Mouse (Mus musculus) embryonic facial prominence, embryonic 10.5 days (tissue): ENCODE data around the gene Ms4a4b. TPM values are rescaled to one million over a fixed set of nuclear protein-coding genes. Genes with fewer than 3 reads are reported as not detected.
"Not testable (repeated sequence)": the region's sequence is repeated elsewhere in the genome, so short reads cannot be mapped to it uniquely, and the experiment has no call there.

Experiments used
- DNase-seq: peaks from one replicate; pipeline ENCODE4 v3.0.0-alpha.2; 2017; ENCODE audit warnings: low spot score
- H3K27ac ChIP-seq: fragments of 300-500 bp; sonication (generic); replicated peaks from 2 replicates; pipeline ENCODE4 v1.5.1; 2016; ENCODE audit warnings: mild to moderate bottlenecking
- H3K27me3 ChIP-seq: fragments of 300-500 bp; sonication (generic); replicated peaks from 2 replicates; pipeline ENCODE4 v1.6.1; 2016; ENCODE audit warnings: low read depth, mild to moderate bottlenecking; ENCODE audit not compliant: poor library complexity, severe bottlenecking
- H3K36me3 ChIP-seq: fragments of 300-500 bp; sonication (generic); replicated peaks from 2 replicates; pipeline ENCODE4 v1.6.1; 2016; ENCODE audit warnings: mild to moderate bottlenecking, moderate library complexity
- H3K4me1 ChIP-seq: fragments of 300-500 bp; sonication (generic); 2 replicates; pipeline ENCODE4 v1.6.1; 2016
- H3K4me3 ChIP-seq: fragments of 300-500 bp; sonication (generic); 2 replicates; pipeline ENCODE4 v1.5.1; 2016; ENCODE audit warnings: mild to moderate bottlenecking, moderate library complexity
- H3K9me3 ChIP-seq: fragments of 300-500 bp; sonication (generic); 2 replicates; pipeline ENCODE4 v1.6.1; 2016; ENCODE audit warnings: mild to moderate bottlenecking
- WGBS: fragments of 180-500 bp; shearing (Covaris S2); methylation state at CpG from one replicate; pipeline ENCODE4 v1.1.7; 2016; 5-methylcytosine and 5-hydroxymethylcytosine counted together
- polyA plus RNA-seq: library from polyadenylated mRNA; unstranded; fragments of >200 nt; fragmentation: Nextera tagmentation; extraction: Ambion mirVana; gene quantifications from 2 replicates; pipeline ENCODE4 v1.2.1, GENCODE M21; 2016

Gene Ms4a4b
- polyA plus RNA-seq, 1 experiment from 2014 or later: not detected

DNA sequence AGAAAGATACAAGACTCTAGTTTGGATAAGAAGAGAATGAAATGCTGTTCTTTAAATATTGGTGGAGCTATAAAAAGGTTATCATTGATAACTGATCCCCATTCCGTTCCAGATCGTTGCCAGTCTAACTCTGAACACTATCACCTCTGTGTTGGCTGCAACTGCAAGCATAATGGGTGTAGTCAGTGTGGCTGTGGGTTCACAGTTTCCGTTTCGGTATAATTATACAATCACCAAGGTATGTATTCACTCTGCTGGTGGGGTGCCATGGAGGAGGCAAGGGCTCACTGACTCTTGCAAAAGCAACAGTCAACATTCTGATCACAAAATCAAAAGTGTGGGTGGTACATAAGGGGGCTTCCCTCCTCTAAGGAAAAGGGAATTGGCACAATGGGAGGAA, 15.7 kb downstream of the Ms4a4b start:
- H3K36me3 ChIP-seq, H3K27me3 ChIP-seq, DNase-seq, H3K9me3 ChIP-seq, H3K4me1 ChIP-seq, H3K27ac ChIP-seq, H3K4me3 ChIP-seq: not testable (repeated sequence)
- WGBS: 84% methylated on average over 4 of the region's 4 CpGs

DNA sequence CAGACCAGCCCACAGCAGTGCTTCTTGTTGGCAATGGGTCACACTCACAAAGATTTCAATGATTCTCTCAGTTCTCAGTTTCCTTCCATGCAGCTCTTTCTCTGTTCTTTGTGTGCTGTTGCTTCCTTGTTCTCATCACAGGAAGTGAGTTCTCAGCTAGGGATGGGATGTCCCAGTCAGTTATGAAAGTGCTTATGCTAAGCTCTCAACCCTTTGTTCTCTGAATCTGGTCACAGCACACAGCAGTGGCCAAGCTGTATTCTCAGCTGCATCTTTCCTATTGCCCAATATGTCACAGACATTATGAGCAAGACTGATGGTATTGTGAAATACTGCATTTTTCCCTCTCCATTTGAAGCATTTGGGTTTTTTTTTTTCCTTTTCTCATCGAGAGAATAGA, 21.4 kb downstream of the Ms4a4b start:
- not testable (repeated sequence) for DNase-seq, H3K27ac ChIP-seq, H3K4me3 ChIP-seq, H3K9me3 ChIP-seq, H3K36me3 ChIP-seq, H3K4me1 ChIP-seq, H3K27me3 ChIP-seq
- 41% methylated on average over 1 of the region's 1 CpGs for WGBS

DNA sequence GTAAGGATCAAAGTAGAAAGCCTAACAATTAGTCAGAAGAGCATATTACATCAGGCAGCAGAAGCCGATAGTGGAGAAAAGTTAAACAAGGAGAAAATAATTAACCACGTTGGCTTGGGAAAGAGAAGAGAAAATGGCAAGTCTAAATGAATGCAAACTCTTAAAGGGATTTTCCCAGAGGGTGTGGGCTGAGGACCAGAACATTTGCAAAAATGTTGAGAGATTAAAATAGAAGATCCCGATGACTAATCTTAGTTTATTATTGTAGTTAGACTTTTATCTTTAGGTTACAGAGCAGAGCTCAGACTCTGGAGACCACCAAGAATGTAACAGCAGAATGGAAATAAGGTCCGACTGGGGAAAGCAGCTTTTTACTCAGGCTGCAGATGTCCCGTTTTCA, 23.1 kb downstream of the Ms4a4b start:
- WGBS: 80% methylated on average over 5 of the region's 5 CpGs
- no peaks in the 10 kb centered on the region for H3K4me1 ChIP-seq
- no peaks in the 10 kb centered on the region for H3K9me3 ChIP-seq
- H3K4me3 ChIP-seq: no peak overlapping the region
- H3K36me3 ChIP-seq: no peaks in the 10 kb centered on the region
- no peak for DNase-seq
- H3K27me3 ChIP-seq: no peaks in the 10 kb centered on the region
- H3K27ac ChIP-seq: no peak overlapping the region

DNA sequence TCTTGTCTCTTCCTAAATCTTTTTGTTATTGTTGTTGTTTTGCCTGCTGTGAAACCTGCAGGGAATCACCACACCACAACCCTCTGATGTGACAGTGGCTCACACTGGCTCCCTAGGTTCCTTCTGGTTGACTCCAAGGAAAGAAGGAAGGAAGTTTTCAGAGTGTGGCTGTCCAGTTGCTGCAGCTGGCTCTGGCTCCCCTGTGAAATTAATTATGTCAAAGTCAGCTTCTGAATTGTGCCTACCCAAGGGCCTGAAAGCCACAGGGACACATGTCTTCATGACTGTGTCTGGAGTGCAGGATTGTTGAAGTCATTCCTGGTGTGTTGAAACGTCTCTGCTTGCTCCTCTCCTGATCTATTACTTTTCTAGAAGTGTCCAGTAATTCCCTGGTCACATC, 25.0 kb downstream of the Ms4a4b start:
- not testable (repeated sequence) for H3K27ac ChIP-seq, H3K4me3 ChIP-seq, H3K36me3 ChIP-seq, DNase-seq, H3K27me3 ChIP-seq, H3K4me1 ChIP-seq, H3K9me3 ChIP-seq
- 67% methylated on average over 1 of the region's 1 CpGs for WGBS

DNA sequence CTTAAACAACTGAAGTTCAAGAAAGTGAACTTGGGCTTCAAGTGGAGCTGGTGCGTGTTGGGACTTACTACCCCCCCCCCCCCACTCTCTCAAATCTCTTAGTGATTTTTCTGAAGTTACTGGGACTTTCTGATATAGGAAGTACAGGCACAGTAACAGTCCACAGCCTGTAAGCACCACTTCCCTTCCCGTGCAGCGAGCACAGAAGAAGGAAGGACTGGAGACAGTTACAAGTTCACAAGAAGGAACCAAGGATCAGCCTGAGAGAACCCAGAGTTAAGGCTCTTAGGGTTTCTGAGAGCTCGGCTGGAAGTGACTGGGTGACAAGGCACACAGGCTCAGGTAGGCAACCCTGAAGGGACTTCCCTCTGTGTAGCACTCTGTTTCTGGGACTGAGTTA, 25.9 kb downstream of the Ms4a4b start, which contains the start of gene Ms4a6c:
Ms4a6c (plus strand) TSS at position 152 of the 400 bp plus-strand sequence.
- 86% methylated on average over 4 of the region's 4 CpGs for WGBS
- not testable (repeated sequence) for H3K27ac ChIP-seq, DNase-seq, H3K4me1 ChIP-seq, H3K9me3 ChIP-seq, H3K36me3 ChIP-seq, H3K4me3 ChIP-seq, H3K27me3 ChIP-seq

DNA sequence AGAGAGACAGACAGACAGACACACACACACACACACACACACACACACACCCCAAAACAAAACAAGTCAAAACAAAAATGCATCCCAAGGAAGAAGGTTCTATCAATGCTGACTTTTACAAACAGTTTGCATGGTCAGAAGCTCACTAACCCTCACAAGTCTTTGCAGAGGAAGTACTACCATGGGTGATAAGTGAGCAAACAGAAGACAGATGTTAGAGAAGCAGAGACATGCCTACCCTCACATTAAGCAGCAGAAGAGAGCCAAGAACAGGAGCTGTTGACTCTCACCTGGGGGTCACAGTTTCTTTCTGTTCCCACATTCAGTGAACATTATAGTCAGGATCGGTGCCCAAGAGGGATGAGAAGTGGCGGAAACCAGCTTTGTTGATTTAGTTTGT, 36.4 kb downstream of the Ms4a4b start:
- H3K9me3 ChIP-seq: no peaks in the 10 kb centered on the region
- no peaks in the 10 kb centered on the region for H3K4me1 ChIP-seq
- no peaks in the 10 kb centered on the region for H3K36me3 ChIP-seq
- DNase-seq: no peak
- no peak overlapping the region for H3K4me3 ChIP-seq
- no peaks in the 10 kb centered on the region for H3K27me3 ChIP-seq
- WGBS: 88% methylated on average over 2 of the region's 2 CpGs
- H3K27ac ChIP-seq: no peak overlapping the region

DNA sequence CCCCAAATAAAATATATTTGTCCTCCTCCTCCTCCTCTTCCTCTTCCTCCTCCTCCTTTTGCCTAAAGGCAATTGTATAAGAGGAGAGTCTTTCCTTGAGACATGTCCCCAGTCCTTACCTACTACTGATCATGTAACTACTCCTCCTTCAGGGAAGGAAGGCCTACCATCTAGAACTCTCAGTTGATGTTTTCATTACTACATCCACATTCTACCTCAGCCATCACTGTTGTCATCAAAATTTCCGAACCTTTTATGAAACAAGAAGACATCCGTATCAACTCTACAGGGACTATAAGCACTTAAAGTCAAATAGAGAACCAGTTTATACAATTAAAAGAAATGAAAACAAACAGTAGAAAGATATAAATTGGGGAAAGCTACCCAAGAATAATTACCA, 39.3 kb downstream of the Ms4a4b start:
- 91% methylated on average over 2 of the region's 2 CpGs for WGBS
- H3K36me3 ChIP-seq: no peaks in the 10 kb centered on the region

DNA sequence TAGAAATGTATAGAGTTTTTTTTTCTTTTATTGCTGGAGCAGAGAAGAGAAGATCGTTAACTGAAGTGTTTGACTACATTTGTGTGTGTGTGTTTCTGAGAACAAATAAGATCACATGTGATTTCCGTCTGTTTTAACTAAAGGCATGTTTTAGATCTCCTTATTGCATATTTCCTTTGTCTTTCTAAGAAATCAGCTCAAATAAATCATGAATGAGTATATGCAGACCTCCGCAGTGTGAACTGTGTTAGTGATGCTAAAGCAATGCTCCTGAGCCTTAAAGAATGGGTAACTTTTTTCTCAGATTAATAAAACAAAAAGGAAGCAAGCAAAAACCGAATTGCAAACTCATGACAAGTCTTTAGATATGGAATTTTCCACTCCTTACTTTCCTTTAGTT, 40.6 kb downstream of the Ms4a4b start:
- no peak overlapping the region for H3K4me3 ChIP-seq
- DNase-seq: no peak
- no peaks in the 10 kb centered on the region for H3K9me3 ChIP-seq
- no peaks in the 10 kb centered on the region for H3K4me1 ChIP-seq
- H3K27ac ChIP-seq: no peak overlapping the region
- no peaks in the 10 kb centered on the region for H3K27me3 ChIP-seq
- H3K36me3 ChIP-seq: no peaks in the 10 kb centered on the region
- 80% methylated on average over 4 of the region's 4 CpGs for WGBS

More for the DNA sequence above, 39.3 kb downstream of the Ms4a4b start:
- no peak overlapping the region for H3K27ac ChIP-seq
- H3K4me3 ChIP-seq: no peak overlapping the region
- no peak for DNase-seq
- H3K9me3 ChIP-seq: no peaks in the 10 kb centered on the region
- no peaks in the 10 kb centered on the region for H3K4me1 ChIP-seq
- no peaks in the 10 kb centered on the region for H3K27me3 ChIP-seq

DNA sequence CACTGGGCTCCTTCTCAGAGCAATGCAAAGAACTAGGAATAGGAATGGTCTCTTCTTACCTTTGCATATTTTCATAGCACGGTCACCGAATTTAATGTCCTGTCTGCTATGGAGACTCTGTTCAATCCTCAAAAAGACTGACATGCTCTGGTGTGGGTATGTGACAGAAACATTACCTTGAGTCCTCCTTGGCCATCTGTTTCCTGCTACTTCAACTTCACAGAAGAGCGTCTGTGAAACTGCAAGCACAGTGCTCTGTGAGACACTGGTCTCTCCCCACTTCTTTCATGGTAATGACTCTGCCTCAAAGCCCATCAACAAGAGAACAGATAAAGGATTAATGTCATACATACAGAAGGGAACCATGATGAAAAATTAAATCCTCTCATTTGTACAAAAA, 41.0 kb downstream of the Ms4a4b start:
- Histone ChIP-seq H3K27me3 (no peaks in the 10 kb centered on the region), H3K9me3 (no peaks in the 10 kb centered on the region), H3K36me3 (no peaks in the 10 kb centered on the region), H3K4me3 (no peak overlapping the region), H3K27ac (no peak overlapping the region), H3K4me1 (no peaks in the 10 kb centered on the region)
- no peak for DNase-seq
- WGBS: 88% methylated on average over 3 of the region's 3 CpGs

DNA sequence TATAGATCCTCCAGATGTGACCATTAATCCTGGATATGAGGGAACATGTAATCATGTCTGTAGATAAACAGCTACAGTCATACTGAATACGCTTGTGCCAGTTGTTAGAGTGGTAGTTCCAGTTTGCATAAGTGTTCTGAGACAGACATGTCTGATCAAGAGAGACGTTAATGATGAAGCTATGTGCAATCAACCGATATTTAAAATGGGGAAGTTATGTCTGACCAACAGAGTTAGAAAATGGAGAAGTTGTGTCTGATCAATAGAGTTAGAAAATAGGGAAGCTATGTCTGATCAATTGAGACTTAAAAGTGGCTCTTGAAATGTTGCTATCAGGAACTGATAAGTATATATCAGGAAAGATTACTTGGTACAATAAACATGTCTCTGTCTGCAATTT, 41.9 kb downstream of the Ms4a4b start:
- no peak overlapping the region for H3K27ac ChIP-seq
- no peak for DNase-seq
- H3K4me3 ChIP-seq: no peak overlapping the region
- 89% methylated on average over 3 of the region's 3 CpGs for WGBS
- H3K27me3 ChIP-seq: no peaks in the 10 kb centered on the region
- H3K4me1 ChIP-seq: no peaks in the 10 kb centered on the region
- no peaks in the 10 kb centered on the region for H3K36me3 ChIP-seq
- no peaks in the 10 kb centered on the region for H3K9me3 ChIP-seq

DNA sequence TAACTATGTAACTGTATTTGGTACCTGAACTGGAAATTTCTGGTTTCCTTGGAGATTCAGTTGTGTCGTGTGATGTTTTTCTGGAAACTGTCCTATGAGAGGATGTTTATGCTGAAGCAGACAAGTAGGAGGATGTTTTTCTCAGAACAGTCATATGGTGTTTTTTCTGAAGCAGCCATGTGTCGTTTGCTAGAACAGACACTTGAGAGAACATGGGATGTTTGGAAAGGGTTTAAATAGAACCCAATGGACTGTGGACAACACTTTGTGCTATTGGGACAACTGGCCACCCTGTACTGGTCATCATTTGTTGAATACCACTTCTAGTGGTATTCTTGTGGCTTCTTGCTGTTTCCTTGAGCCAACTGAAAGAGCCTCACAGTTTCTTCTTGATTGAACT, 42.4 kb downstream of the Ms4a4b start, which contains the start of gene Gm8369:
Gm8369 (plus strand) TSS at position 193 of the 400 bp plus-strand sequence.
- 86% methylated on average over 2 of the region's 2 CpGs for WGBS
- Histone ChIP-seq H3K4me1 (no peaks in the 10 kb centered on the region), H3K4me3 (no peak within 1 kb of the TSS), H3K27me3 (no peaks in the 10 kb centered on the region), H3K9me3 (no peaks in the 10 kb centered on the region), H3K27ac (no peak within 1 kb of the TSS), H3K36me3 (no peaks in the 10 kb centered on the region)
- no peak for DNase-seq

DNA sequence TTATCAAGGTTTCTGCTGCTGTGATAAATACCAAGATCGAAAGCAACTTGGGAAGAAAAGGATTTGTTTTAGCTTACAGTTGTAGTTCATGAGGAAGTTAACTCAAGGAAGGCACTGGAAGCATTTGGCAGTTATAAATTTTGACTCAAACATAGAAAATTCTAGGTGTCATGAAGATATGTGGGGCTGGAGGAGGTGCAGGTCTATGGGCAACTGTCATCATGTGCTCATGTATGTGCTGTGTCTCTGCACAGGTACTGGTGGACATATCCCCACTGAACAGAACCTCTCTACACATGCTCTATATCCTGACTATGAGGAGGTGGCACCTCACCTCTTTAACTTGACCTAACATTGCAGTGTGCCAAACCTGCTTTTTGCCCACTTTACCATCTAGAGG, 43.2 kb downstream of the Ms4a4b start:
- no peak for DNase-seq
- H3K4me1 ChIP-seq: no peaks in the 10 kb centered on the region
- no peaks in the 10 kb centered on the region for H3K36me3 ChIP-seq
- H3K4me3 ChIP-seq: no peak overlapping the region
- 91% methylated on average over 1 of the region's 1 CpGs for WGBS
- H3K9me3 ChIP-seq: no peaks in the 10 kb centered on the region
- no peaks in the 10 kb centered on the region for H3K27me3 ChIP-seq
- H3K27ac ChIP-seq: no peak overlapping the region

DNA sequence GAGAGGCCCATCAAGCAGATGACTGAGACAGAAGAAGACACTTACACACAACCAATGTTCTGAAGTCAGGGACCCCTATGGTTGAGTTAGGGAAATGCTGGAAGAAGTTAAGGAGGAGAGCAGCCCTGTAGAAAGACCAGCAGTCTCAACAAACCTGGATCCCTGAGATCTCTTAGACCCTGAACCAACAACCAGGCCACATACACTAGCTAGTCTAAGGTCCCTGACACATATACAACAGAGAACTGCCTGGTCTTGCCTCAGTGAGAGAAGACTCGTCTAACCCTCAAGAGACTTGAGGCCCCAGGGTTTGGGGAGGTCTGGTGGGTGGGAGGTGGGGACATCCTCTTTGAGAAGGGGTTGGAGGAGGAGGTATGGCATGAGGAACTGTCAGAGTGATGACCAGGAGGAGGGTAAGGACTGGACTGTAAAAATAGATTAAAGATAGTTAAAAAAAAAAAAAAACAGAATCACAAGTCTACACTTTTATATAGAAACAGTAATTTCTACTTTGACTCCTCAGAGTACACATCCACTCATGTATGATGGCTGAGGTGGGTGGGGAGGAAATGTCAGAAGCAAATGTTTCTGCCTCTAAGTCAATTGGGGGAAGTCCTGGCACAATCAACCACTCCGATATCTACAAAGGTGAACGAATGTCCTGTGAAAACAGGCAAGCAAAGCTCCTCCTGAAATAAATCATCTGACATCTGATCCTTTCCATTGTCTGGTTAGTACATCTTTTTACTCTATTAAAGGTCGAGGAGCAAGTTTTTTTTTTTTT, 48.2 kb downstream of the Ms4a4b start:
- DNase-seq: no peak
- no peaks in the 10 kb centered on the region for H3K27me3 ChIP-seq
- 75% methylated on average over 4 of the region's 4 CpGs for WGBS
- no peaks in the 10 kb centered on the region for H3K36me3 ChIP-seq
- H3K27ac ChIP-seq: no peak overlapping the region
- H3K4me1 ChIP-seq: no peaks in the 10 kb centered on the region
- H3K9me3 ChIP-seq: no peaks in the 10 kb centered on the region
- H3K4me3 ChIP-seq: no peak overlapping the region
